Mouse (Mus musculus): ENCODE data around the gene Abhd16b. TPM values are rescaled to one million over a fixed set of nuclear protein-coding genes. Genes with fewer than 3 reads are reported as not detected.
A peak's percentile ranks its signal among the peaks of the same experiment; 100 is the strongest.

Gene Abhd16b
- polyA plus RNA-seq (2014; fragmentation: Nextera tagmentation; extraction: Ambion mirVana): 0.43 and 0.65 TPM in 2 replicates

- Histone ChIP-seq H3K36me3 (ENCODE audit: control insufficient read depth, insufficient read depth, low read length) (no peaks in the 10 kb centered on the region), H3K27me3 (ENCODE audit: control insufficient read depth, insufficient read depth, low read length) (no peaks in the 10 kb centered on the region), H3K4me3 (ENCODE audit: low read depth, low read length) (no peak within 1 kb of the TSS), H3K9me3 (replicated peaks; ENCODE audit: control insufficient read depth, low read length) (no peaks in the 10 kb centered on the region), H3K9ac (ENCODE audit: low read depth, low read length) (no peak within 1 kb of the TSS), H3K4me2 (no peak within 1 kb of the TSS), H3K4me1 (ENCODE audit: control insufficient read depth, insufficient read depth, low read length) (peaks cover 3% of the 10 kb centered on the region; the same call in 1 of the 2 replicates), H3K27ac (ENCODE audit: low read depth, low read length) (no peak within 1 kb of the TSS)
- 81% methylated on average over 31 of the region's 31 CpGs for WGBS (ENCODE audit: insufficient replicate concordance)
- no peak for ATAC-seq (replicated peaks; ENCODE audit: insufficient number of reproducible peaks, low FRiP score, low TSS enrichment)
These were observed at the start of gene Abhd16b for GRCm38 (mm10) chr2:181493156-181493927. Gene Abhd16b (plus strand): TSS chr2:181493206.

GRCm38 (mm10) chr2:181452181-181452580 lies 40.8 kb upstream of the Abhd16b start:
- H3K36me3 ChIP-seq (ENCODE audit: control insufficient read depth, insufficient read depth, low read length): no peaks in the 10 kb centered on the region
- no peak overlapping the region for H3K27ac ChIP-seq (ENCODE audit: low read depth, low read length)
- ATAC-seq (replicated peaks; ENCODE audit: insufficient number of reproducible peaks, low FRiP score, low TSS enrichment): no peak
- H3K4me3 ChIP-seq (ENCODE audit: low read depth, low read length): no peak overlapping the region
- 0 out of 2 replicates have a peak, but pooled peaks cover 2% of the 10 kb centered on the region for H3K4me1 ChIP-seq (ENCODE audit: control insufficient read depth, insufficient read depth, low read length)
- H3K9ac ChIP-seq (ENCODE audit: low read depth, low read length): no peak overlapping the region
- H3K27me3 ChIP-seq (ENCODE audit: control insufficient read depth, insufficient read depth, low read length): no peaks in the 10 kb centered on the region
- no peaks in the 10 kb centered on the region for H3K9me3 ChIP-seq (replicated peaks; ENCODE audit: control insufficient read depth, low read length)
- H3K4me2 ChIP-seq: no peak overlapping the region
- 74% methylated on average over 4 of the region's 4 CpGs for WGBS (ENCODE audit: insufficient replicate concordance)

GRCm38 (mm10) chr2:181453274-181453673 lies 39.7 kb upstream of the Abhd16b start:
- H3K4me1 ChIP-seq (ENCODE audit: control insufficient read depth, insufficient read depth, low read length): 0 out of 2 replicates have a peak, but pooled peaks cover 2% of the 10 kb centered on the region
- H3K9ac ChIP-seq (ENCODE audit: low read depth, low read length): no peak overlapping the region
- 25% methylated on average over 1 of the region's 1 CpGs for WGBS (ENCODE audit: insufficient replicate concordance)
- H3K9me3 ChIP-seq (replicated peaks; ENCODE audit: control insufficient read depth, low read length): no peaks in the 10 kb centered on the region
- no peak overlapping the region for H3K4me3 ChIP-seq (ENCODE audit: low read depth, low read length)
- no peaks in the 10 kb centered on the region for H3K36me3 ChIP-seq (ENCODE audit: control insufficient read depth, insufficient read depth, low read length)
- ATAC-seq (replicated peaks; ENCODE audit: insufficient number of reproducible peaks, low FRiP score, low TSS enrichment): no peak
- H3K27ac ChIP-seq (ENCODE audit: low read depth, low read length): no peak overlapping the region
- H3K27me3 ChIP-seq (ENCODE audit: control insufficient read depth, insufficient read depth, low read length): no peaks in the 10 kb centered on the region
- H3K4me2 ChIP-seq: no peak overlapping the region

- H3K36me3 ChIP-seq (ENCODE audit: control insufficient read depth, insufficient read depth, low read length): no peaks in the 10 kb centered on the region
- peaks cover 8% of the 10 kb centered on the region for H3K4me1 ChIP-seq (ENCODE audit: control insufficient read depth, insufficient read depth, low read length)
- ATAC-seq (replicated peaks; ENCODE audit: insufficient number of reproducible peaks, low FRiP score, low TSS enrichment): no peak
- no peaks in the 10 kb centered on the region for H3K9me3 ChIP-seq (replicated peaks; ENCODE audit: control insufficient read depth, low read length)
- H3K27me3 ChIP-seq (ENCODE audit: control insufficient read depth, insufficient read depth, low read length): no peaks in the 10 kb centered on the region
- no peak overlapping the region for H3K4me3 ChIP-seq (ENCODE audit: low read depth, low read length)
- H3K9ac ChIP-seq (ENCODE audit: low read depth, low read length): no peak overlapping the region
- 71% methylated on average over 2 of the region's 2 CpGs for WGBS (ENCODE audit: insufficient replicate concordance)
- no peak overlapping the region for H3K27ac ChIP-seq (ENCODE audit: low read depth, low read length)
- H3K4me2 ChIP-seq: no peak overlapping the region
These were observed 37.1 kb upstream of the Abhd16b start for GRCm38 (mm10) chr2:181455899-181456298.

GRCm38 (mm10) chr2:181457831-181458230 lies 35.2 kb upstream of the Abhd16b start:
- Histone ChIP-seq H3K9me3 (replicated peaks; ENCODE audit: control insufficient read depth, low read length) (no peaks in the 10 kb centered on the region), H3K4me3 (ENCODE audit: low read depth, low read length) (peak overlapping the region; percentile 97), H3K9ac (ENCODE audit: low read depth, low read length) (peak overlapping the region; percentile 91), H3K27me3 (ENCODE audit: control insufficient read depth, insufficient read depth, low read length) (no peaks in the 10 kb centered on the region), H3K27ac (ENCODE audit: low read depth, low read length) (no peak overlapping the region), H3K4me2 (peak overlapping the region; percentile 100), H3K4me1 (ENCODE audit: control insufficient read depth, insufficient read depth, low read length) (peaks cover 12% of the 10 kb centered on the region), H3K36me3 (ENCODE audit: control insufficient read depth, insufficient read depth, low read length) (no peaks in the 10 kb centered on the region)
- ATAC-seq (replicated peaks; ENCODE audit: insufficient number of reproducible peaks, low FRiP score, low TSS enrichment): no peak
- WGBS (ENCODE audit: insufficient replicate concordance): 4% methylated on average over 15 of the region's 15 CpGs

GRCm38 (mm10) chr2:181458411-181459152 lies 34.4 kb upstream of the Abhd16b start:
- Histone ChIP-seq H3K4me2 (peak overlapping the region; percentile 100), H3K36me3 (ENCODE audit: control insufficient read depth, insufficient read depth, low read length) (no peaks in the 10 kb centered on the region), H3K9me3 (replicated peaks; ENCODE audit: control insufficient read depth, low read length) (no peaks in the 10 kb centered on the region), H3K4me3 (ENCODE audit: low read depth, low read length) (peak overlapping the region; percentile 97), H3K27me3 (ENCODE audit: control insufficient read depth, insufficient read depth, low read length) (no peaks in the 10 kb centered on the region), H3K9ac (ENCODE audit: low read depth, low read length) (peak overlapping the region; percentile 91), H3K27ac (ENCODE audit: low read depth, low read length) (peak overlapping the region; percentile 81), H3K4me1 (ENCODE audit: control insufficient read depth, insufficient read depth, low read length) (peaks cover 19% of the 10 kb centered on the region)
- under 1% methylated on average over 56 of the region's 72 CpGs for WGBS (ENCODE audit: insufficient replicate concordance)
- no peak; the same call in 1 of the 2 replicates for ATAC-seq (replicated peaks; ENCODE audit: insufficient number of reproducible peaks, low FRiP score, low TSS enrichment)

GRCm38 (mm10) chr2:181459153-181459672 lies 33.8 kb upstream of the Abhd16b start, which contains the start of gene Zbtb46:
Gene Zbtb46 (minus strand): TSS chr2:181459426.
- under 1% methylated on average over 66 of the region's 83 CpGs for WGBS (ENCODE audit: insufficient replicate concordance)
- peaks cover under 1% of the 10 kb centered on the region; the same call in 1 of the 2 replicates for H3K27me3 ChIP-seq (ENCODE audit: control insufficient read depth, insufficient read depth, low read length)
- peak within 1 kb of the TSS; percentile 97 for H3K4me3 ChIP-seq (ENCODE audit: low read depth, low read length)
- peak; percentile 90 for ATAC-seq (replicated peaks; ENCODE audit: insufficient number of reproducible peaks, low FRiP score, low TSS enrichment)
- peak within 1 kb of the TSS; percentile 100 for H3K4me2 ChIP-seq
- H3K27ac ChIP-seq (ENCODE audit: low read depth, low read length): peak within 1 kb of the TSS; percentile 87
- peaks cover 19% of the 10 kb centered on the region for H3K4me1 ChIP-seq (ENCODE audit: control insufficient read depth, insufficient read depth, low read length)
- H3K9ac ChIP-seq (ENCODE audit: low read depth, low read length): peak within 1 kb of the TSS; percentile 91
- H3K36me3 ChIP-seq (ENCODE audit: control insufficient read depth, insufficient read depth, low read length): no peaks in the 10 kb centered on the region
- H3K9me3 ChIP-seq (replicated peaks; ENCODE audit: control insufficient read depth, low read length): no peaks in the 10 kb centered on the region
